Mouse (Mus musculus) gastrocnemius, postnatal 25 days (tissue): ENCODE data around the gene Krt4. TPM values are rescaled to one million over a fixed set of nuclear protein-coding genes. Genes with fewer than 3 reads are reported as not detected.
A peak's percentile ranks its signal among the peaks of the same experiment; 100 is the strongest.

Experiments
- DNase-seq: peaks from one replicate; pipeline ENCODE4 v3.0.0; 2022
- long read RNA-seq, 2 experiments: library from polyadenylated mRNA; stranded (forward); transcript quantifications; one replicate each; pipeline ENCODE4 v2.0.0; 2021
- total RNA-seq, 2 experiments: library from RNA; stranded (reverse); gene quantifications; 1 replicate in 1 of 2; 2 replicates in 1 of 2; pipeline ENCODE4 v1.2.3; 2021

The Krt4 gene
- total RNA-seq: not detected
- long read RNA-seq, experiment 1: 0 reads
- long read RNA-seq, experiment 2: 0 reads

GRCm38 (mm10) chr15:101924635-101925034, at the start of gene Krt4:
Krt4 (minus strand) TSS chr15:101924735.
- DNase-seq: no peak

GRCm38 (mm10) chr15:101973414-101974077, 49.0 kb upstream of the Krt4 start:
- peak; percentile 82 for DNase-seq

GRCm38 (mm10) chr15:101970536-101970935, 46.0 kb upstream of the Krt4 start:
- DNase-seq: no peak

- DNase-seq: no peak
These were observed 42.3 kb upstream of the Krt4 start for GRCm38 (mm10) chr15:101966808-101967207.

GRCm38 (mm10) chr15:101958891-101959290, 34.4 kb upstream of the Krt4 start:
- no peak for DNase-seq

GRCm38 (mm10) chr15:101954187-101954586, 29.7 kb upstream of the Krt4 start, which contains the start of gene Krt78:
Krt78 (minus strand) TSS chr15:101954287.
- DNase-seq: no peak

- DNase-seq: no peak
These were observed 28.4 kb upstream of the Krt4 start for GRCm38 (mm10) chr15:101952733-101953474.

- no peak for DNase-seq
These were observed 20.9 kb upstream of the Krt4 start for GRCm38 (mm10) chr15:101945430-101945829.

GRCm38 (mm10) chr15:101941948-101942347, 17.4 kb upstream of the Krt4 start:
- no peak for DNase-seq

- no peak for DNase-seq
These were observed 15.8 kb upstream of the Krt4 start, which contains the start of gene Krt79 for GRCm38 (mm10) chr15:101940274-101940829. Krt79 (minus strand) TSS chr15:101940324.

- no peak for DNase-seq
These were observed 14.2 kb upstream of the Krt4 start for GRCm38 (mm10) chr15:101938600-101939308.

- DNase-seq: no peak
These were observed 8.5 kb upstream of the Krt4 start for GRCm38 (mm10) chr15:101933024-101933423.

- DNase-seq: no peak
These were observed 5.1 kb upstream of the Krt4 start for GRCm38 (mm10) chr15:101929666-101930065.

- DNase-seq: no peak
These were observed 4.6 kb upstream of the Krt4 start for GRCm38 (mm10) chr15:101929087-101929486.

GRCm38 (mm10) chr15:101927340-101928080, 3.0 kb upstream of the Krt4 start:
- no peak for DNase-seq

GRCm38 (mm10) chr15:101925041-101925440, 506 bp upstream of the Krt4 start:
- DNase-seq: no peak

GRCm38 (mm10) chr15:101922296-101922695, 2.2 kb downstream of the Krt4 start:
- no peak for DNase-seq

- DNase-seq: no peak
These were observed 8.5 kb downstream of the Krt4 start for GRCm38 (mm10) chr15:101916072-101916471.

GRCm38 (mm10) chr15:101904849-101905248, 19.7 kb downstream of the Krt4 start:
- no peak for DNase-seq

- DNase-seq: no peak
These were observed 22.1 kb downstream of the Krt4 start for GRCm38 (mm10) chr15:101902171-101903149.
